Mouse (Mus musculus) midbrain, embryonic 12.5 days (tissue): ENCODE data around the gene Nkain1. TPM values are rescaled to one million over a fixed set of nuclear protein-coding genes. Genes with fewer than 3 reads are reported as not detected.

Experiments used
- ATAC-seq: fragments of 200-750 bp; cut with Nextera tagmentation; 2 replicates; pipeline ENCODE4 v1.8.0; 2017; ENCODE audit warnings: low read depth, moderate TSS enrichment, moderate library complexity; ENCODE audit not compliant: low FRiP score
- H3K27ac ChIP-seq: fragments of 300-500 bp; sonication (generic); replicated peaks from 2 replicates; pipeline ENCODE4 v1.5.1; 2016; ENCODE audit warnings: mild to moderate bottlenecking
- H3K27me3 ChIP-seq: fragments of 300-500 bp; sonication (generic); 2 replicates; pipeline ENCODE4 v1.6.1; 2016; ENCODE audit warnings: mild to moderate bottlenecking
- H3K36me3 ChIP-seq: fragments of 300-500 bp; sonication (generic); 2 replicates; pipeline ENCODE4 v1.6.1; 2016
- H3K4me1 ChIP-seq: fragments of 300-500 bp; sonication (generic); 2 replicates; pipeline ENCODE4 v1.6.1; 2016
- H3K4me2 ChIP-seq: fragments of 300-500 bp; sonication (generic); replicated peaks from 2 replicates; pipeline ENCODE4 v1.6.1; 2016; ENCODE audit warnings: mild to moderate bottlenecking, moderate library complexity
- H3K4me3 ChIP-seq: fragments of 300-500 bp; sonication (generic); 2 replicates; pipeline ENCODE4 v1.5.1; 2016; ENCODE audit warnings: mild to moderate bottlenecking
- H3K9ac ChIP-seq: fragments of 300-500 bp; sonication (generic); replicated peaks from 2 replicates; pipeline ENCODE4 v1.6.1; 2016; ENCODE audit warnings: mild to moderate bottlenecking, moderate library complexity
- H3K9me3 ChIP-seq: fragments of 300-500 bp; sonication (generic); 2 replicates; pipeline ENCODE4 v1.6.1; 2016; ENCODE audit warnings: mild to moderate bottlenecking
- WGBS: fragments of 180-500 bp; shearing (Covaris S2); methylation state at CpG from one replicate; pipeline ENCODE4 v1.1.7; 2016; 5-methylcytosine and 5-hydroxymethylcytosine counted together
- polyA plus RNA-seq: library from polyadenylated mRNA; unstranded; fragments of >200 nt; fragmentation: Nextera tagmentation; extraction: Ambion mirVana; gene quantifications from 2 replicates; pipeline ENCODE4 v1.2.1, GENCODE M21; 2016

The Nkain1 gene
- polyA plus RNA-seq, 1 experiment from 2014 or later: 16.6 TPM

GRCm38 (mm10) chr4:130527804-130528203 lies 46.2 kb downstream of the Nkain1 start:
- no peak overlapping the region for H3K9ac ChIP-seq
- WGBS: 84% methylated on average over 1 of the region's 1 CpGs
- H3K9me3 ChIP-seq: no peaks in the 10 kb centered on the region
- H3K4me2 ChIP-seq: no peak overlapping the region
- H3K4me3 ChIP-seq: no peak overlapping the region
- H3K36me3 ChIP-seq: peaks cover 26% of the 10 kb centered on the region
- H3K4me1 ChIP-seq: peaks cover 5% of the 10 kb centered on the region; the same call in 1 of the 2 replicates
- ATAC-seq: no peak
- H3K27ac ChIP-seq: no peak overlapping the region
- no peaks in the 10 kb centered on the region for H3K27me3 ChIP-seq

GRCm38 (mm10) chr4:130525041-130525440 lies 48.9 kb downstream of the Nkain1 start:
- Histone ChIP-seq H3K27me3 (no peaks in the 10 kb centered on the region), H3K27ac (no peak overlapping the region), H3K36me3 (peaks cover 13% of the 10 kb centered on the region), H3K4me1 (peaks cover 8% of the 10 kb centered on the region), H3K9ac (no peak overlapping the region), H3K4me3 (no peak overlapping the region), H3K4me2 (no peak overlapping the region), H3K9me3 (no peaks in the 10 kb centered on the region)
- WGBS: 77% methylated on average over 1 of the region's 1 CpGs
- ATAC-seq: no peak

- H3K4me2 ChIP-seq: no peak overlapping the region
- no peak overlapping the region for H3K27ac ChIP-seq
- no peak for ATAC-seq
- H3K9me3 ChIP-seq: no peaks in the 10 kb centered on the region
- H3K27me3 ChIP-seq: no peaks in the 10 kb centered on the region
- no peak overlapping the region for H3K9ac ChIP-seq
- no peak overlapping the region for H3K4me3 ChIP-seq
- peaks cover 12% of the 10 kb centered on the region for H3K4me1 ChIP-seq
- WGBS: 94% methylated on average over 6 of the region's 6 CpGs
- no peaks in the 10 kb centered on the region for H3K36me3 ChIP-seq
Observed at GRCm38 (mm10) chr4:130521466-130521865, 52.5 kb downstream of the Nkain1 start.

GRCm38 (mm10) chr4:130520482-130520851 lies 53.5 kb downstream of the Nkain1 start:
- no peaks in the 10 kb centered on the region for H3K36me3 ChIP-seq
- peak overlapping the region; percentile 81 for H3K27ac ChIP-seq
- H3K27me3 ChIP-seq: no peaks in the 10 kb centered on the region
- 1% methylated on average over 9 of the region's 9 CpGs for WGBS
- ATAC-seq: peak; percentile 80
- peaks cover 12% of the 10 kb centered on the region for H3K4me1 ChIP-seq
- peak overlapping the region; percentile 80 for H3K4me2 ChIP-seq
- peak overlapping the region; percentile 69 for H3K4me3 ChIP-seq
- H3K9me3 ChIP-seq: no peaks in the 10 kb centered on the region
- no peak overlapping the region for H3K9ac ChIP-seq

- peak; percentile 98 for ATAC-seq
- Histone ChIP-seq H3K9ac (peak overlapping the region; percentile 76), H3K36me3 (no peaks in the 10 kb centered on the region), H3K4me3 (peak overlapping the region; percentile 69), H3K9me3 (no peaks in the 10 kb centered on the region), H3K27ac (peak overlapping the region; percentile 81), H3K27me3 (no peaks in the 10 kb centered on the region), H3K4me2 (peak overlapping the region; percentile 80), H3K4me1 (peaks cover 12% of the 10 kb centered on the region)
- 3% methylated on average over 40 of the region's 40 CpGs for WGBS
Observed at GRCm38 (mm10) chr4:130519567-130520481, 54.1 kb downstream of the Nkain1 start.

- Histone ChIP-seq H3K27me3 (no peaks in the 10 kb centered on the region), H3K27ac (no peak overlapping the region), H3K36me3 (no peaks in the 10 kb centered on the region), H3K9ac (no peak overlapping the region), H3K9me3 (no peaks in the 10 kb centered on the region), H3K4me3 (no peak overlapping the region), H3K4me1 (peaks cover 12% of the 10 kb centered on the region), H3K4me2 (no peak overlapping the region)
- 90% methylated on average over 6 of the region's 6 CpGs for WGBS
- no peak for ATAC-seq
Observed at GRCm38 (mm10) chr4:130516490-130516889, 57.5 kb downstream of the Nkain1 start.

Other genes starting within 250 kb of the Nkain1 start
- 70.4 and 71.7 TPM in 2 replicates for gene Zcchc17, start 214.2 kb downstream of the Nkain1 start, polyA plus RNA-seq
- 182 and 183 TPM in 2 replicates for gene Snrnp40, start 214.0 kb downstream of the Nkain1 start, polyA plus RNA-seq
- 132 and 133 TPM in 2 replicates for gene Pum1, start 89.1 kb upstream of the Nkain1 start, polyA plus RNA-seq
- gene Sdc3, start 218.4 kb upstream of the Nkain1 start, polyA plus RNA-seq: 46.5 and 52.1 TPM in 2 replicates